Mouse (Mus musculus): ENCODE data around the gene Acnat1. TPM values are rescaled to one million over a fixed set of nuclear protein-coding genes. Genes with fewer than 3 reads are reported as not detected.
"Not testable (repeated sequence)": the region's sequence is repeated elsewhere in the genome, so short reads cannot be mapped to it uniquely, and the experiment has no call there.

The Acnat1 gene
- total and polyA plus RNA-seq, 3 experiments, result not detected

DNA sequence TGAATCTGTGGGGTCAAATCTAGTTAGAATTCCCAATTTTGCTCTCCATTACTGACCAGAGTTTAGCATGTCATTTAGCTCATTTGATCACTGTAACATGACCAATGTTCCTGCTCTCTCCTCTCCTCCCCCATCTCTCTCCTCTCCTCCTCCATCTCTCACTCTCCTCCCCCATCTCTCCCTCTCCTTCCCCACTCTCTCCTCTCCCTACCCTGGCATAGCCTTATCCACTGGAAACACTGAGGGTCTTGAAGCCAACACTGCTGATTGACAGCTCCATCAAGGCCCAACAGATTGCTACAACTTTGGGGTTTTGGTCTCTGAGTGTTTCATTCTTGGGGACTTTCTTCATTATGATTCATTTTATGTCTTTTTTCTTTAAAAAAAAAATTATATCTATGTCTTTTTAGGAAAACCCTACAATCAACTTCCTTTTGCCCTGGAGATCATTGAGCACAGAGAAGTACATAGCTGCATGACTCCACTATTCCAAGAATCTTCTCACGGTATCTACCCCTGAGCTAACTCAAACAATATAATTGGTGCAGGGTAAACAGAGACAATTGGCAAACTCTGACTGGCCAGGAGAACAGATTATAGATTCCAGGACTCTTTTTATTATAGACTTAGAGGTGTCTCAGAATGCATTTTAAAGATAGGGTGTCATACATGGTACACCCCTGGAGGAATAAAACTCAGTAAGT is 21.7 kb downstream of the Acnat1 start:
- no peaks in the 10 kb centered on the region for H3K36me3 ChIP-seq (replicated peaks in 1 of 2; ENCODE audit: control insufficient read depth in 1 of 2, insufficient read depth in 1 of 2, low read length in 1 of 2)
- H3K9ac ChIP-seq (ENCODE audit: insufficient read depth, low read depth), result no peak overlapping the region
- no peak for DNase-seq (ENCODE audit: extremely low read depth)
- no peaks in the 10 kb centered on the region for H3K27me3 ChIP-seq (replicated peaks)
- no peak overlapping the region for H3K27ac ChIP-seq (ENCODE audit: insufficient read depth, low read depth)
- H3K4me1 ChIP-seq (ENCODE audit: control insufficient read depth in 1 of 2, insufficient read depth in 2 of 2), result peaks cover 0 to 7% of the 10 kb centered on the region in 2 experiments; a peak in 2 of 4 replicates
- H3K79me2 ChIP-seq (replicated peaks; ENCODE audit: control insufficient read depth, extremely low read depth, insufficient read depth, poor library complexity, severe bottlenecking), result no peaks in the 10 kb centered on the region
- TF ChIP-seq MEF2A (IDR thresholded peaks at IDR 0.05; ENCODE audit: borderline replicate concordance, low read depth, low read length) (no peak), GABPA (IDR thresholded peaks at IDR 0.05; ENCODE audit: insufficient replicate concordance, low read depth, low read length) (no peak), MYC (IDR thresholded peaks at IDR 0.05; ENCODE audit: low read depth, low read length) (no peak), RCOR1 (conservative IDR thresholded peaks at IDR 0.05; ENCODE audit: low read depth, low read length) (no peak), TBP (conservative IDR thresholded peaks at IDR 0.05; ENCODE audit: low read depth, low read length) (no peak), POLR2A (IDR thresholded peaks at IDR 0.05; ENCODE audit: low read depth, low read length) (no peak), MAFK (IDR thresholded peaks at IDR 0.05; ENCODE audit: insufficient replicate concordance, low read length) (no peak)
- H3K9me3 ChIP-seq (replicated peaks; ENCODE audit: low read length), result no peaks in the 10 kb centered on the region
- in situ Hi-C loops (cut with MboI; ENCODE audit: low pct_ligation_motif_present, low pct_unique_long_range_greater_than_20kb, low sequenced_read_pairs), result no loop called here
- no peak overlapping the region for H3K4me2 ChIP-seq (ENCODE audit: insufficient read depth, low read depth, poor library complexity, severe bottlenecking)
- H3K4me3 ChIP-seq (replicated peaks in 1 of 3; ENCODE audit: low read depth in 2 of 3, low read length in 2 of 3, poor library complexity in 1 of 3), result no peak overlapping the region
- dilution Hi-C loops (cut with MboI; ENCODE audit: extremely low pct_ligation_motif_present, extremely low pct_unique_long_range_greater_than_20kb, low sequenced_read_pairs), result no loop called here

DNA sequence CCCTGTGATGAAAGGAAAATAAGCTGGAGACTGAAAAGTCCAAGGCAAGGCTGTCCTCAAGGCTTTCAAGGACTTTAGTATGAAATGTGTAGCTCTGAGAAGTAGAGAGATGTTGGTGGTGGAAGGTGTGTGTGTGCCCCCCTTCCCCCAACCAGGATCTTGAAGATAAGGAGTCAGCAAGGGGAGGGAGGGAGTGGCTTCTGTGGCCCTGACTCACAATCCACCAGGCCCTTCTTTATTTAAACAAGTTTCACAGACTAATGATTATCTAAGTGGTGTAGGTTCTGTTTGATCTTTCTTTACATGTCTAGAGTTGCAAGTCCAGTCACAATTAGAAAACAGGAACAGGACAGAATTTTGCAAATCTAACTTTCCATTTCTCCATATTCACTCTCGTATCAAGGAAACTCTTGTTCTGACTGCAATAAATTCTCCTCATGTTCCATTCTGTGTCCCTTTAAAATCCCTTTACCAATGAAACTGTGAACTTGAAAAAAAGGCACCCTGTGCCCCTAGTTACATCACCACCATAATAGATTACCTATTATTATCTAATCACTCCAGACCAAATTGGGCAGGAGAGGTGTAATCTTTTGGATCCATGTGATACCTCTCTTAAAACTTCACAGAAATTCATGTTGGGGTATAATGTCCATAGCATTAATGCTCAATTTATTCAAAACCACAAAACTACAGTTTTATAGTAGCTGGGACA is 22.4 kb downstream of the Acnat1 start:
- H3K27ac ChIP-seq (ENCODE audit: insufficient read depth, low read depth); H3K9me3 ChIP-seq (replicated peaks; ENCODE audit: low read length); H3K9ac ChIP-seq (ENCODE audit: insufficient read depth, low read depth); H3K27me3 ChIP-seq (replicated peaks); H3K79me2 ChIP-seq (replicated peaks; ENCODE audit: control insufficient read depth, extremely low read depth, insufficient read depth, poor library complexity, severe bottlenecking); H3K4me3 ChIP-seq (replicated peaks in 1 of 3; ENCODE audit: low read depth in 2 of 3, low read length in 2 of 3, poor library complexity in 1 of 3); in situ Hi-C loops (cut with MboI; ENCODE audit: low pct_ligation_motif_present, low pct_unique_long_range_greater_than_20kb, low sequenced_read_pairs); H3K4me2 ChIP-seq (ENCODE audit: insufficient read depth, low read depth, poor library complexity, severe bottlenecking); dilution Hi-C loops (cut with MboI; ENCODE audit: extremely low pct_ligation_motif_present, extremely low pct_unique_long_range_greater_than_20kb, low sequenced_read_pairs); H3K4me1 ChIP-seq (ENCODE audit: control insufficient read depth in 1 of 2, insufficient read depth in 2 of 2); DNase-seq (ENCODE audit: extremely low read depth); H3K36me3 ChIP-seq (replicated peaks in 1 of 2; ENCODE audit: control insufficient read depth in 1 of 2, insufficient read depth in 1 of 2, low read length in 1 of 2): not testable (repeated sequence)

DNA sequence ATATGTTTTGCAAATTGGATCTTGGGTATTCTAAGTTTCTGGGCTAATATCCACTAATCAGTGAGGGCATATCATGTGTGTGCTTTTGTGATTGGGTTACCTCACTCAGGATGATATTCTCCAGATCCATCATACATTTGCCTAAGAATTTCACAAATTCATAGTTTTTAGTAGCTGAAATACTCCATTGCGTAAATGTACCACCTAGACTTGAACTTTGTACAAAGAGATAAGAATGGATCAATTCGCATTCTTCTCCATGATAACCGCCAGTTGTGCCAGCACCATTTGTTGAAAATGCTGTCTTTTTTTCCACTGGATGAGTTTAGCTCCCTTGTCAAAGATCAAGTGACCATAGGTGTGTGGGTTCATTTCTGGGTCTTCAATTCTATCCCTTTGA is 36.7 kb downstream of the Acnat1 start:
- H3K36me3 ChIP-seq (replicated peaks in 1 of 2; ENCODE audit: control insufficient read depth in 1 of 2, insufficient read depth in 1 of 2, low read length in 1 of 2); H3K4me1 ChIP-seq (ENCODE audit: control insufficient read depth in 1 of 2, insufficient read depth in 2 of 2); H3K9me3 ChIP-seq (replicated peaks; ENCODE audit: low read length); H3K27ac ChIP-seq (ENCODE audit: insufficient read depth, low read depth); H3K4me3 ChIP-seq (replicated peaks in 1 of 3; ENCODE audit: low read depth in 2 of 3, low read length in 2 of 3, poor library complexity in 1 of 3); H3K79me2 ChIP-seq (replicated peaks; ENCODE audit: control insufficient read depth, extremely low read depth, insufficient read depth, poor library complexity, severe bottlenecking); H3K4me2 ChIP-seq (ENCODE audit: insufficient read depth, low read depth, poor library complexity, severe bottlenecking); H3K27me3 ChIP-seq (replicated peaks); H3K9ac ChIP-seq (ENCODE audit: insufficient read depth, low read depth); dilution Hi-C loops (cut with MboI; ENCODE audit: extremely low pct_ligation_motif_present, extremely low pct_unique_long_range_greater_than_20kb, low sequenced_read_pairs); DNase-seq (ENCODE audit: extremely low read depth); in situ Hi-C loops (cut with MboI; ENCODE audit: low pct_ligation_motif_present, low pct_unique_long_range_greater_than_20kb, low sequenced_read_pairs): not testable (repeated sequence)

DNA sequence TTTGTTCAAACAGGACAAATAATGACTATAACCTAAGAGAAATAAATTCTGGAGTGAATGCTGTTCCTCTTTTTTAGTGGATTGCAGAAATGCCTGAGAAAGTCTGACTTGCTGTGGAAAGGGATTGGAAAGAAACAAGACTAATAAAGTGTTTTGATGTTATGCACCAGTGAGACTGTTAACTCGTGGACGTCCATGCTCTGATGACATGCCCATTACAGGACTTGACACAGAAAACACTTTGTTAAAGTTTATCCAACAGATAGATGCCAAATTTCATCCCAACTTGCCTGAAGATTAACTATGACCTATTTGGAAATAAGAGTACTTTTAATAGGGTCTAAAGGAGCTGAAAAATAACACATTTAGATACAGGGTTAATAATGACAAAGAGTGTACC is 63.6 kb downstream of the Acnat1 start:
- H3K4me2 ChIP-seq (ENCODE audit: insufficient read depth, low read depth, poor library complexity, severe bottlenecking); H3K9ac ChIP-seq (ENCODE audit: insufficient read depth, low read depth); in situ Hi-C loops (cut with MboI; ENCODE audit: low pct_ligation_motif_present, low pct_unique_long_range_greater_than_20kb, low sequenced_read_pairs); dilution Hi-C loops (cut with MboI; ENCODE audit: extremely low pct_ligation_motif_present, extremely low pct_unique_long_range_greater_than_20kb, low sequenced_read_pairs); H3K4me1 ChIP-seq (ENCODE audit: control insufficient read depth in 1 of 2, insufficient read depth in 2 of 2); H3K27ac ChIP-seq (ENCODE audit: insufficient read depth, low read depth); H3K4me3 ChIP-seq (replicated peaks in 1 of 3; ENCODE audit: low read depth in 2 of 3, low read length in 2 of 3, poor library complexity in 1 of 3); H3K36me3 ChIP-seq (replicated peaks in 1 of 2; ENCODE audit: control insufficient read depth in 1 of 2, insufficient read depth in 1 of 2, low read length in 1 of 2); DNase-seq (ENCODE audit: extremely low read depth); H3K79me2 ChIP-seq (replicated peaks; ENCODE audit: control insufficient read depth, extremely low read depth, insufficient read depth, poor library complexity, severe bottlenecking); H3K27me3 ChIP-seq (replicated peaks); H3K9me3 ChIP-seq (replicated peaks; ENCODE audit: low read length): not testable (repeated sequence)

DNA sequence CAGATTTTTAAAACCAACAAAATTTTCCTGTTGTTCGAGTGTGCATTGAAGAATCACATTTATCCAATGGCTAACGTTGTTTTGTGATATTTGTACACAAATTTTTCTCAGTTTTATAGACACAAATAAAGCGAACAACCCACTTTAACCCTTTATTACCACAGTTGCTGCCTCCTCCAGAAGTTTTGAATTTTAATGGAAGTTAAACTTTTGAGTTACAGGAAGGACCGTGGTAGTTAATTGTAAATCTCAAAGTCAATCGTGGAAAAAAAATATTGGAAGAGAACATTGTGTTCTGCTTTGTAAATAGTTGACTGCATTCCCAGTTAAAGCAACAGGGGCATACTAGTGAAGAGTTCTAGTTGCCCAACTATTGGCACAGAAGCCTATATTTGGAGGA is 65.8 kb downstream of the Acnat1 start, which contains the start of gene Acnat2:
Gene Acnat2 (minus strand): TSS at position 195 of the 400 bp plus-strand sequence.
- H3K4me2 ChIP-seq (ENCODE audit: insufficient read depth, low read depth, poor library complexity, severe bottlenecking); H3K27ac ChIP-seq (ENCODE audit: insufficient read depth, low read depth); H3K36me3 ChIP-seq (replicated peaks in 1 of 2; ENCODE audit: control insufficient read depth in 1 of 2, insufficient read depth in 1 of 2, low read length in 1 of 2); H3K9ac ChIP-seq (ENCODE audit: insufficient read depth, low read depth); H3K79me2 ChIP-seq (replicated peaks; ENCODE audit: control insufficient read depth, extremely low read depth, insufficient read depth, poor library complexity, severe bottlenecking); H3K27me3 ChIP-seq (replicated peaks); H3K4me1 ChIP-seq (ENCODE audit: control insufficient read depth in 1 of 2, insufficient read depth in 2 of 2); H3K4me3 ChIP-seq (replicated peaks in 1 of 3; ENCODE audit: low read depth in 2 of 3, low read length in 2 of 3, poor library complexity in 1 of 3); DNase-seq (ENCODE audit: extremely low read depth); dilution Hi-C loops (cut with MboI; ENCODE audit: extremely low pct_ligation_motif_present, extremely low pct_unique_long_range_greater_than_20kb, low sequenced_read_pairs); in situ Hi-C loops (cut with MboI; ENCODE audit: low pct_ligation_motif_present, low pct_unique_long_range_greater_than_20kb, low sequenced_read_pairs); H3K9me3 ChIP-seq (replicated peaks; ENCODE audit: low read length): not testable (repeated sequence)

Data from CH12.LX (cell line).